Mouse (Mus musculus) midbrain, postnatal 0 days (tissue): Measurements from ENCODE around the gene Ube2k. TPM values are rescaled to one million over a fixed set of nuclear protein-coding genes. Genes with fewer than 3 reads are reported as not detected.
"Not testable (repeated sequence)": the region's sequence is repeated elsewhere in the genome, so short reads cannot be mapped to it uniquely, and the experiment has no call there.

ENCODE experiments used
- ATAC-seq: fragments of 200-750 bp; cut with Nextera tagmentation; 2 replicates; pipeline ENCODE4 v1.8.0; 2017; ENCODE audit warnings: moderate number of reproducible peaks, mild to moderate bottlenecking, moderate TSS enrichment, moderate library complexity; ENCODE audit not compliant: low FRiP score
- DNase-seq: peaks from one replicate; pipeline ENCODE4 v3.0.0-alpha.2; 2015; ENCODE audit warnings: low spot score
- H3K27ac ChIP-seq: fragments of 300-500 bp; sonication (generic); 2 replicates; pipeline ENCODE4 v1.5.1; 2014; ENCODE audit warnings: low read depth, mild to moderate bottlenecking, low read length, mixed read lengths
- H3K27me3 ChIP-seq: fragments of 300-500 bp; sonication (generic); 2 replicates; pipeline ENCODE4 v1.6.1; 2014; ENCODE audit warnings: low read length, control low read depth, mixed read lengths; ENCODE audit not compliant: insufficient read depth
- H3K36me3 ChIP-seq: fragments of 300-500 bp; sonication (generic); 2 replicates; pipeline ENCODE4 v1.6.1; 2014; ENCODE audit warnings: low read length, control low read depth, mixed read lengths; ENCODE audit not compliant: insufficient read depth
- H3K4me1 ChIP-seq: fragments of 300-500 bp; sonication (generic); 2 replicates; pipeline ENCODE4 v1.6.1; 2014; ENCODE audit warnings: mild to moderate bottlenecking, control low read depth, antibody characterized with exemption, low read length, mixed read lengths; ENCODE audit not compliant: insufficient read depth
- H3K4me2 ChIP-seq: fragments of 300-500 bp; sonication (generic); 2 replicates; pipeline ENCODE4 v1.6.1; 2014; ENCODE audit warnings: low read depth, mild to moderate bottlenecking, low read length, mixed read lengths; ENCODE audit not compliant: poor library complexity, severe bottlenecking
- H3K4me3 ChIP-seq: fragments of 300-500 bp; sonication (generic); 2 replicates; pipeline ENCODE4 v1.5.1; 2014; ENCODE audit warnings: low read depth, mild to moderate bottlenecking, low read length, moderate library complexity
- H3K9ac ChIP-seq: fragments of 300-500 bp; sonication (generic); replicated peaks from 2 replicates; pipeline ENCODE4 v1.6.1; 2014; ENCODE audit warnings: mild to moderate bottlenecking, low read length, moderate library complexity, mixed read lengths; ENCODE audit not compliant: poor library complexity, severe bottlenecking
- H3K9me3 ChIP-seq: fragments of 300-500 bp; sonication (generic); 2 replicates; pipeline ENCODE4 v1.6.1; 2016; ENCODE audit warnings: low read length, control low read depth
- CTCF ChIP-seq: IDR thresholded peaks from 2 replicates; pipeline ENCODE4 v1.5.1; 2016; ENCODE audit warnings: antibody characterized with exemption, mild to moderate bottlenecking
- WGBS: fragments of 180-500 bp; shearing (Covaris S2); extraction: QIAGEN DNeasy Blood & Tissue Kit; methylation state at CpG from one replicate; pipeline ENCODE4 v1.1.7; 2014; 5-methylcytosine and 5-hydroxymethylcytosine counted together
- polyA plus RNA-seq: library from polyadenylated mRNA; unstranded; fragments of >200 nt; fragmentation: Nextera tagmentation; extraction: Ambion mirVana; gene quantifications from 2 replicates; pipeline ENCODE4 v1.2.1, GENCODE M21; 2015
- total RNA-seq: library from RNA; depleted of rRNA; stranded (reverse); fragments of >200 nt; gene quantifications from 2 replicates; pipeline ENCODE4 v1.2.3, GENCODE M21; 2014

Gene Ube2k
- total and polyA plus RNA-seq, 2 experiments from 2014 or later = 40.4 to 194 TPM

GRCm38 (mm10) chr5:65535457-65536067, 1.5 kb upstream of the Ube2k start:
- H3K27ac ChIP-seq = no peak overlapping the region
- H3K9ac ChIP-seq = no peak overlapping the region
- H3K36me3 ChIP-seq = no peaks in the 10 kb centered on the region
- no peaks in the 10 kb centered on the region for H3K9me3 ChIP-seq
- H3K4me3 ChIP-seq = no peak overlapping the region
- WGBS = 70% methylated on average over 5 of the region's 5 CpGs
- no peaks in the 10 kb centered on the region for H3K27me3 ChIP-seq
- ATAC-seq = no peak
- peak; percentile 69 for DNase-seq
- no peak overlapping the region for H3K4me2 ChIP-seq
- peak; percentile 72 for TF ChIP-seq CTCF
- peaks cover 3% of the 10 kb centered on the region for H3K4me1 ChIP-seq

GRCm38 (mm10) chr5:65536068-65536465, 966 bp upstream of the Ube2k start:
- H3K27ac ChIP-seq = peak overlapping the region; percentile 97; the same call in 1 of the 2 replicates
- H3K27me3 ChIP-seq, H3K4me1 ChIP-seq, ATAC-seq, H3K36me3 ChIP-seq, H3K9me3 ChIP-seq, DNase-seq: not testable (repeated sequence)
- 82% methylated on average over 10 of the region's 10 CpGs for WGBS
- peak overlapping the region; percentile 96; the same call in 1 of the 2 replicates for H3K9ac ChIP-seq
- H3K4me2 ChIP-seq = peak overlapping the region; percentile 57
- H3K4me3 ChIP-seq = peak overlapping the region; percentile 96

- no peaks in the 10 kb centered on the region for H3K9me3 ChIP-seq
- H3K27ac ChIP-seq = peak overlapping the region; percentile 97
- peak; percentile 53 for DNase-seq
- no peaks in the 10 kb centered on the region for H3K27me3 ChIP-seq
- TF ChIP-seq CTCF = no peak
- ATAC-seq = peak; percentile 74
- no peaks in the 10 kb centered on the region for H3K36me3 ChIP-seq
- peak overlapping the region; percentile 57 for H3K4me2 ChIP-seq
- WGBS = 0% methylated on average over 40 of the region's 59 CpGs
- H3K9ac ChIP-seq = peak overlapping the region; percentile 96
- peak overlapping the region; percentile 96 for H3K4me3 ChIP-seq
- H3K4me1 ChIP-seq = peaks cover 3% of the 10 kb centered on the region
Measured at GRCm38 (mm10) chr5:65537420-65538071, 513 bp downstream of the Ube2k start.

GRCm38 (mm10) chr5:65538121-65538520, 1.1 kb downstream of the Ube2k start:
- peak overlapping the region; percentile 97 for H3K27ac ChIP-seq
- ATAC-seq = no peak
- TF ChIP-seq CTCF = no peak
- H3K4me3 ChIP-seq = peak overlapping the region; percentile 96
- H3K4me1 ChIP-seq = peaks cover 3% of the 10 kb centered on the region
- no peaks in the 10 kb centered on the region for H3K27me3 ChIP-seq
- peak overlapping the region; percentile 96 for H3K9ac ChIP-seq
- no peaks in the 10 kb centered on the region for H3K36me3 ChIP-seq
- H3K4me2 ChIP-seq = peak overlapping the region; percentile 57
- H3K9me3 ChIP-seq = no peaks in the 10 kb centered on the region
- DNase-seq = no peak
- WGBS = 2% methylated on average over 4 of the region's 4 CpGs

- peaks cover 3% of the 10 kb centered on the region for H3K4me1 ChIP-seq
- H3K36me3 ChIP-seq = no peaks in the 10 kb centered on the region
- ATAC-seq (no peak), DNase-seq (no peak)
- no peak for TF ChIP-seq CTCF
- no peak overlapping the region for H3K4me3 ChIP-seq
- H3K4me2 ChIP-seq = peak overlapping the region; percentile 37
- 15% methylated on average over 4 of the region's 4 CpGs for WGBS
- no peaks in the 10 kb centered on the region for H3K27me3 ChIP-seq
- H3K9ac ChIP-seq = no peak overlapping the region
- H3K9me3 ChIP-seq = no peaks in the 10 kb centered on the region
- no peak overlapping the region for H3K27ac ChIP-seq
Measured at GRCm38 (mm10) chr5:65538829-65539228, 1.8 kb downstream of the Ube2k start.

- Histone ChIP-seq H3K36me3 (no peaks in the 10 kb centered on the region), H3K27me3 (no peaks in the 10 kb centered on the region), H3K27ac (no peak overlapping the region), H3K9me3 (no peaks in the 10 kb centered on the region), H3K4me1 (peaks cover 3% of the 10 kb centered on the region), H3K4me2 (no peak overlapping the region), H3K9ac (no peak overlapping the region), H3K4me3 (no peak overlapping the region)
- no peak for DNase-seq
- WGBS = 95% methylated on average over 3 of the region's 3 CpGs
- no peak for ATAC-seq
- no peak for TF ChIP-seq CTCF
Measured at GRCm38 (mm10) chr5:65539786-65540185, 2.8 kb downstream of the Ube2k start.
